Mouse (Mus musculus): ENCODE measurements around the gene Fam90a1b.
"Not testable (repeated sequence)": the region's sequence is repeated elsewhere in the genome, so short reads cannot be mapped to it uniquely, and the experiment has no call there.

The Fam90a1b gene

DNA sequence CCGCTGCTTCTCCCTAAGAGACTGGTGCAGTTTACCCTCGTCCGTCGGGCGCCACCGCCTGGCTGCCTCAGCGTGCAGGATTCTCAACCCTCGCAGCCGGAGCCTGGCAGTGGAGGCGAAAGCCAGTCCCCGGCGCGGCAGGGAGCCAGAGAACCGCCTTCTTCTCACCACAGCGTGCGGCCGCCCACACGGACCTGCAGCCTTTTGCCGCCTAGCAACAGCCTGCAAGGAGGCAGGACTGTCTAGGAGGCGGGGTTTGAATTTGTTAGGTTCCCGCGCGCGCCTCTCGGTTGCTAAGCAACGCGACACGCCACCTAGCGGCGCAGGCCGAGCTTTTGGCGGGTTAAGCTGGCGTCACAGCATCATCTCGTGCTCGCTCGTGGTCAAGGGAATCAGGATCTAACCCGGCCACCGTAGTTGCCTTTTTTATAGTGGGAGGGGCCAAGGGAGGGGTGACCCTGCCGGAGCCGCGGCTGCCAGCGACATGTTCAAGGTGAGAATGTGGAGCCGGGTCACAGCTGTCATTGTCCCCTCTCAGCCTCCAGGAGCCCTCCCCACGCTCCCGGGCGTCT is at the start of gene Fam90a1b, which contains the start of gene Apoo:
Gene Fam90a1b, minus strand, starts transcription at position 108 of the 572 bp plus-strand sequence.
Gene Apoo, plus strand, starts transcription at position 448 of the 572 bp plus-strand sequence.
- peak; percentile 94 to 97 for DNase-seq (ENCODE audit: low spot score in 2 of 2)

DNA sequence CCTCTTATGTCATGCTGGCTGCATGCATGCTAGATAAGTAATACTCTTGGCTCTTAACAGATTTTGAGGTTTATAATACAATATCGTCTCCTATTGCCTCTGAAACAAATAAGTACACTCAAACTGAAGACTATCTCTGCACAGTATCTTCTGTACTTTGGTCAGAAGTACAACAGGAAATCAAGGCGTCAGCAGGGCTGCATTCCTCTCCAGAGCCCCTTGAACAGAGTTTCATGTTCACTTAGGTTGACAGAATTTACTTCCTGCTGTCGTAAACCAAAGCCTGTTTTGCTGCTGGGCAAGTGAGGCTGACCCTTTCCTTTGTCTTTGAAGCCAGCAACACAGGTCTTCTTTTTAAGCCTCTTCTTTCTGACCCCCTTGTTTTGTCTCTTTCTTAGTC is 42.4 kb upstream of the Fam90a1b start:
- DNase-seq (ENCODE audit: low spot score in 2 of 2), result no peak

DNA sequence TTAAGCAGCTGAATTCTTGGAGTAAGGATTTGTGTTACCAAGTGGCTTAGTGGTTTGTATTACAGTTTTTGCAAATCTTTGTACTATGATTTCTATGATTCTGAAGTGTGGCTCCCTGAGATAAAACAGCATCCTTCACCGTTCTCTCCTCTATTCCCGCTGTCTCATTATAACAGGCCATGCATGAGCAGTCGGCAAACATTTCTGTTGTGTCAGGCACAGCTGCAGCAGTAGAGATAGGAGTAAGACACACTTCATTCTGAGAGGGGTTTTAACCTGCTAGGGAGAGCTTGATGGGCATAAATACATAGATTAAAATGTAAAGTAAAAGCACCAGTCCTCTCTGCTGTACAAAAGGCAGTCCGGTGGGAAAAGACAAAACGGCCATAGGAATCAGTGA is 12.2 kb upstream of the Fam90a1b start:
- no peak for DNase-seq (ENCODE audit: low spot score in 2 of 2)

DNA sequence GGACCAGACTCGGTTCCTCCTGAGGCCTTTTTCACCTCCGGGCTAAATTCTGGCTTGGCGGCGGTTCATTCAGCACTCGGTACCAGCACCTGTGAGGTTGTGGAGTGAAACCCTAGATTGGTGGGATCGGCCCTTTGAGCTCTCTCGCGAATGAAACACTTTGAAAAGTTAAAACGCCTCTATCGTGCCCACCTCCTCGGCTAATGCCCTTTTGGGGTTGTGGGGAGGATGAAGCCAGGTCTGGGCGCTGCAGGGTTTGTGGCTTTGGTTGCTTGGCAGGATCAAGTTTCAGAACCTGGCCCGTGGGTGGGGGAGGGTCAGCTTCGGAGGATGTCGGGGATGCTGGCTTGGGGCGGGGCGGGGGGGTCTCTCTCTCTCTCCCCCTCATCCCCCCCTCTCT is 671 bp upstream of the Fam90a1b start:
- no peak for DNase-seq (ENCODE audit: low spot score in 2 of 2)

DNA sequence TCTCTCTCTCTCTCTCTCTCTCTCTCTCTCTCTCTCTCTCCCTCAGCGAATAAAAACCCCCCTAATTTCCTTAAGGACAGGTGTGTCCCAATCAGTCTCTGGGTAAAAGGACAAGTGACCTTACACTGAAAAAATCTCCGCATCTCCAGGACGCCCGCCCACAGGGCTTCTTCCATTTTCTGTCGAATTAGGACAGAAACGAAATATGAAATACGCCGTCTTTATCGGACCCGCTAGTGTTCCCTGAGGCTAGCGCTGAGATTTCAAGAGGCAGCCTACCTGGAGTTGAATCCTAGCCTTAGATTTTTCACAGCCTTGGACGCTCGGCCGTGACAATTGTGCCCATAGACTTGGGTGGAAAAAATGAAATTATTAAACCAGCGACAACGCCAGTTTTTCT is 548 bp downstream of the Fam90a1b start:
- DNase-seq (ENCODE audit: low spot score in 2 of 2), result peak in 1 of 2 experiments; percentile 6

DNA sequence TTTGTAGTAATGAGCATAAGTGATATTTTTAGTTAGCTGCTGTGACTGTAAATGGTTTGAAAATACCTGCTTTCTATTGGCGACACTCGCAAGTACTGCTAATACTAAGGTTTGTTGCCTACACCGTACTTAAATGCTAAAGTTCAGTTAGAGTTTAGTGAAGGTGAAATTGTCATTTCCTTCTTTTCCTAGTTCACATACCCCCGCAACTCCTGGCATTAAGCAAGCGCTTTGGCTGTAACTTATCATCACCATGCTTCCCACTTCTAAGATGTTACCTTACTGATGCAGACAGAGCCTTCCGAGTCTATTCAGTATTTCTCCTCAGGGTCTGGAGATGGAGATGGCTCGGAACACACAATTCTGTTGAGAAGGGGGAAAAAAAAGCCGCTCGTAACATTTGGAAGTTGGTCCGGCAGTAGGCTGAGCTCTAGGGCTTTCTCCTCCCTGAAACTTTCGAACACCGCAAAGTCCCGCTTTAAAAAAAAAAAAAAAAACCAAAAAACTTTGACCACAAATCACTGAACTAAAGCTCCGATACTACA is 1.1 kb downstream of the Fam90a1b start:
- no peak for DNase-seq (ENCODE audit: low spot score in 2 of 2)

DNA sequence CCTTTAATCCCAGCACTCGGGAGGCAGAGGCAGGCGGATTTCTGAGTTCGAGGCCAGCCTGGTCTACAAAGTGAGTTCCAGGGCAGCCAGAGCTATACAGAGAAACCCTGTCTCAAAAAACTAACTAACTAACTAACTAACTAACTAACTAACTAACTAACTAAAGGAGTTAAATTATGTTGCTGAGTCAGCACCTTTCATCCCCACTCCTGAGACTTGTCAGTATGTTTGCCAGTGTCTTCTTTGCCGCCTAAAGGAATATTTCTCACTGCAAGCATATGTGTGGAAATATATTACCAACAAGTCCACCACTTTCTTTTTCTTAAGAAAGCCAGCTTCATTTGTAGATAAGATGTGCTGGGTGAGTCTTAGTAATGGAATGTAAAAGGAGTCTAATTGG is 22.9 kb downstream of the Fam90a1b start:
- DNase-seq (ENCODE audit: low spot score in 2 of 2), result not testable (repeated sequence)

DNA sequence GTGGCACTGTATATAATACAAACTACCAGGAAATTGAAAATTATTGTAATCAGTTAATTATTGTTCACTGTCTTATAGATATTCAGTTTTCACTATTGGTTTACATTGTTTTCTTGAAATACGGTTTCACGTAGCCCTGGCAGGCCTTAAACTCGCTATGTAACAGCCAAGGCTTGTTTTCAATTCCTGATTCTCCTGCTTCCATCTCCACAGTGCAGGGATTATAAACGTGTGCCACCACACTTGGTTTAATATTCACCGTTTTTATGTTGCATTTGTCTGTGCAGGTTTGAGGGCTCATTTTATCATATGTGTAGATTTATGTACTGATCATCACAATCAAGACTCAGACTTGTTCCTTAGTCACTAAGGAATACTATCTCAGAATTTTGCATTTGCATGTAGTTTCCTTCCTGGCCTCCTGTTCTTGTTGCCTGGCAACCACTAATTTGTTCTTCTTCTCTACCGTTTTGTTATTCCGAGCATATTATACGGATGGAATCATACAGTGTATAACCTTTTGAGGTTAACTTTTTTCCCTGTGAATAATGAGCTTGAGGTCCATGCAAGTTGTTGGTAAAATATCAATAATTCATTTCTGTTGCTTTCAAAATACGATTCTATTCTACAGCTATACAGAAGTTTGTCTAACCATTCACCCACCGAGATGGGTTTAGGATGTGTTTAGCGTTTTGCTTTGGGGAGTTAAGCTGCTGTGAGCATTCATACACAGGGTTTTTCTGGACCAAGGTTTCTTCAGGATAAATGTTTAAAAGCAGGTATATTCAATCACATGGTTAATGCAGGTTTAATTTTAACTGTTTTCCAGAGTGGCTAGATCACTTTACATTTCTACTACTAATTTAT is 45.3 kb downstream of the Fam90a1b start:
- DNase-seq (ENCODE audit: low spot score in 2 of 2), result no peak
